Mouse (Mus musculus): Measurements from ENCODE around the gene Knop1. TPM values are rescaled to one million over a fixed set of nuclear protein-coding genes. Genes with fewer than 3 reads are reported as not detected.

Gene Knop1
- 135 and 144 TPM in 2 replicates for polyA plus RNA-seq (2015; fragmentation: Nextera tagmentation; extraction: Ambion mirVana)

DNA sequence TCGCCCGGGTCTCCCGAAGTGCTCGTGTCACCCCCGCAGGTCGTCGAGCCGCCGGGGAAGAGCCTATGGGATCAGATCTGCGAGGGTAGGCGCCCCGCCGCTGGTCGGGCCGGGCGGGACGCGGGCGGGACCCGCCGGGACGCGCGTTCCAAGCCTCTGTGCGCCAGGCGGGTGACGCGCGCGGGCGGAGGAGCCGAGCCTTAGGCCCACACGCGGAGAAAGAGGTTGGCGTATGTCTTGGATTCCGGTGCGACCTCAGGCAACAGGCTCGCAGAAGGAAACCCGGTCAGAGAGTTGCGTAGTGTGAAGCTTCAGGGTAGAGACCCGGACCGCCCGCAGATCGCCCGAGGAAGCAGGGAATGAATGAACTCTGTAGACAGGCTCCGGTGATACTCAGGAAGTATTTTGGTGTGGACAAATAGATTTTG lies at the start of gene Knop1:
Gene Knop1, minus strand, starts transcription at position 378 of the 428 bp plus-strand sequence.
- H3K4me1 ChIP-seq = peaks cover 17% of the 10 kb centered on the region
- peaks cover 26% of the 10 kb centered on the region for H3K36me3 ChIP-seq
- no peaks in the 10 kb centered on the region for H3K27me3 ChIP-seq
- H3K9me3 ChIP-seq = no peaks in the 10 kb centered on the region
- under 1% methylated on average over 46 of the region's 46 CpGs for WGBS
- peak within 1 kb of the TSS; percentile 83 for H3K9ac ChIP-seq
- ATAC-seq (ENCODE audit: insufficient number of reproducible peaks, insufficient read depth, low FRiP score, low TSS enrichment, low read depth) = peak; percentile 75
- peak within 1 kb of the TSS; percentile 86 for H3K4me3 ChIP-seq
- peak within 1 kb of the TSS; percentile 69; the same call in 1 of the 2 replicates for H3K27ac ChIP-seq
- peak within 1 kb of the TSS; percentile 82 for H3K4me2 ChIP-seq

GRCm38 (mm10) chr7:118904530-118904929 lies 48.5 kb upstream of the Knop1 start:
- ATAC-seq (ENCODE audit: insufficient number of reproducible peaks, insufficient read depth, low FRiP score, low TSS enrichment, low read depth) = no peak
- no peak overlapping the region for H3K4me2 ChIP-seq
- H3K36me3 ChIP-seq = no peaks in the 10 kb centered on the region
- H3K4me1 ChIP-seq = peaks cover 25% of the 10 kb centered on the region
- no peak overlapping the region for H3K4me3 ChIP-seq
- no peak overlapping the region for H3K27ac ChIP-seq
- H3K27me3 ChIP-seq = no peaks in the 10 kb centered on the region
- no peaks in the 10 kb centered on the region for H3K9me3 ChIP-seq
- WGBS = 79% methylated on average over 4 of the region's 4 CpGs
- H3K9ac ChIP-seq = no peak overlapping the region

GRCm38 (mm10) chr7:118903879-118904278 lies 47.8 kb upstream of the Knop1 start:
- WGBS = 85% methylated on average over 9 of the region's 9 CpGs
- no peak for ATAC-seq (ENCODE audit: insufficient number of reproducible peaks, insufficient read depth, low FRiP score, low TSS enrichment, low read depth)
- Histone ChIP-seq H3K9me3 (no peaks in the 10 kb centered on the region), H3K4me2 (no peak overlapping the region), H3K9ac (no peak overlapping the region), H3K4me1 (peaks cover 25% of the 10 kb centered on the region), H3K36me3 (no peaks in the 10 kb centered on the region), H3K4me3 (no peak overlapping the region), H3K27ac (peak overlapping the region; percentile 79), H3K27me3 (no peaks in the 10 kb centered on the region)

DNA sequence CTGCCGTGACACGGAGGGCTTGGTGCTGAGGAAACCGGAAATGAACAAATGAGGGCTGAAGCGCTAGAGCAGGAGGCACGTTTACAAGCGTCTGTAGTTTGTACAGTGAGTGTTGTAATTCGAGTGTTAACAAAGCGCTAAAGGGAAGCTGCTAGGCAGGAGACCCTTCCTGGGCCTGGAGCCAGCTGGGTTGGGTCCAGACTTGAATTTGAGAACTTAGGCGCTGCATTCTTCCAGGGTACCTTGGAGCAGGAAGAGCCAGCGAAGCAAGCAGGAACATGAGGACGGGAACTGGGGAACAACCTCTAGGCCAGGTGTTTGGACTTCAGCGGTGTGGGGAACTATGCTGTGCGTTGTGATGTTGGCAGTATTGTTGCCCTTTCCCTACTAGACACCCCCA lies 46.9 kb upstream of the Knop1 start:
- Histone ChIP-seq H3K4me2 (peak overlapping the region; percentile 38), H3K9me3 (no peaks in the 10 kb centered on the region), H3K4me3 (peak overlapping the region; percentile 2; the same call in 1 of the 2 replicates), H3K4me1 (peaks cover 25% of the 10 kb centered on the region), H3K27ac (peak overlapping the region; percentile 79), H3K27me3 (no peaks in the 10 kb centered on the region), H3K36me3 (no peaks in the 10 kb centered on the region), H3K9ac (no peak overlapping the region)
- 23% methylated on average over 13 of the region's 13 CpGs for WGBS
- peak; percentile 70 for ATAC-seq (ENCODE audit: insufficient number of reproducible peaks, insufficient read depth, low FRiP score, low TSS enrichment, low read depth)

DNA sequence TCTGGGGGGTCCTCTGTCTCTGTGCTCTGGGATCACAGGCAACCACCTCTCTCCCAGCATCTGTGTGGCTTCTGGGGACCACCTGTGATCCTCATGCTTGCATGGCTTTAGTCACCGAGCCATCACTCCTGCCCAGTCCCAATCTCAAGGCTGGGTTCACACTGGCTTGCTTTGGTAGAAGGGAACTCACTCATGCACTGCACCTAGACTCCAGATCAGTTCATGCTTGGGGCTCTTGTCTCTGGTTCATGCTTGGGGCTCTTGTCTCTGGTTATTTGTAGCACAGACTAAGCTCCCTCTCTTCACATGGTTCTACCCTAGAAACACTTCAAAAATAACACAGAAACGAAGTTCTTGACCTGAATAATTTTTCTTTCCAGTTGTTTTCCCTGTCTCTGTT lies 44.0 kb upstream of the Knop1 start:
- no peaks in the 10 kb centered on the region for H3K9me3 ChIP-seq
- no peak for ATAC-seq (ENCODE audit: insufficient number of reproducible peaks, insufficient read depth, low FRiP score, low TSS enrichment, low read depth)
- H3K4me1 ChIP-seq = peaks cover 40% of the 10 kb centered on the region
- H3K4me2 ChIP-seq = no peak overlapping the region
- H3K27me3 ChIP-seq = no peaks in the 10 kb centered on the region
- no peaks in the 10 kb centered on the region for H3K36me3 ChIP-seq
- WGBS = 72% methylated on average over 2 of the region's 2 CpGs
- no peak overlapping the region for H3K27ac ChIP-seq
- H3K9ac ChIP-seq = no peak overlapping the region
- H3K4me3 ChIP-seq = no peak overlapping the region

GRCm38 (mm10) chr7:118898063-118898462 lies 42.0 kb upstream of the Knop1 start:
- H3K9me3 ChIP-seq = no peaks in the 10 kb centered on the region

GRCm38 (mm10) chr7:118895469-118896450 lies 39.7 kb upstream of the Knop1 start:
- Histone ChIP-seq H3K4me3 (no peak overlapping the region), H3K27ac (peak overlapping the region; percentile 78), H3K27me3 (no peaks in the 10 kb centered on the region), H3K9me3 (no peaks in the 10 kb centered on the region), H3K4me1 (peaks cover 16% of the 10 kb centered on the region; the same call in 1 of the 2 replicates), H3K4me2 (no peak overlapping the region), H3K9ac (no peak overlapping the region), H3K36me3 (no peaks in the 10 kb centered on the region)
- WGBS = 38% methylated on average over 10 of the region's 10 CpGs
- 0 out of 2 replicates have a peak, but pooled peaks have one; percentile 52 for ATAC-seq (ENCODE audit: insufficient number of reproducible peaks, insufficient read depth, low FRiP score, low TSS enrichment, low read depth)

More at GRCm38 (mm10) chr7:118898063-118898462, 42.0 kb upstream of the Knop1 start:
- no peak overlapping the region for H3K4me2 ChIP-seq
- H3K27ac ChIP-seq = no peak overlapping the region
- no peaks in the 10 kb centered on the region for H3K27me3 ChIP-seq
- no peak for ATAC-seq (ENCODE audit: insufficient number of reproducible peaks, insufficient read depth, low FRiP score, low TSS enrichment, low read depth)
- H3K4me3 ChIP-seq = no peak overlapping the region
- peaks cover 24% of the 10 kb centered on the region for H3K4me1 ChIP-seq
- no peaks in the 10 kb centered on the region for H3K36me3 ChIP-seq
- no peak overlapping the region for H3K9ac ChIP-seq

DNA sequence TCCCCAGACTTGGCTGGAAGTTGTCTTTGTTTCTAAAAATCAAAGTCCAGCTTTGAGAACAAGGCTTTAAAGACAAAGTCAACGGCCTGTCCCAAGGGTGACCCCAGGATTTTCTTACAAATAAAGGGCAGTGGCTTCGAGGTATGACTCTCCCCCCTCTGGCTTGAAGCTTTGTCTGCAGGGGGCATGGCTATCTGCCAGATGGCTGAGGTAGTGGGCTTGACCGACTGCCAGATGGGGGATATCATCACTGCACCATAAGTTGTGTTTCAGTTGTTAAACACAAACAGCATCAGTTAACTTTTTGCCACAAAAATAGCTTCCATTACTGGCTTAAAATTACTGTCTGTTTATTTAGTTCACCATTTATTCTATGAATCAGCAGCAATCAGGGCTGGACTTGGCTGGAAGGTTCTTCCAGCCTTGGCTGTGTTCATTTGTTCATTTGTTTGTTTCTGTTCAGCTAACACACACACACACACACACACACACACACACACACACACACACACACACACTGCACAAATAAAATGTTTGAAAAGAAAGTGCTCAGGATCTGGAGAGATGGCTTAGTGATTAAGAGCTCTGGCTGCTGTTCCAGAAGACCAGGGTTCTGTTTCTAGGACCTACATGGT lies 33.1 kb upstream of the Knop1 start:
- H3K4me1 ChIP-seq = peaks cover 22% of the 10 kb centered on the region
- no peaks in the 10 kb centered on the region for H3K36me3 ChIP-seq
- peak overlapping the region; percentile 28 for H3K27ac ChIP-seq
- H3K9me3 ChIP-seq = no peaks in the 10 kb centered on the region; the same call in 1 of the 2 replicates
- H3K9ac ChIP-seq = no peak overlapping the region
- H3K27me3 ChIP-seq = no peaks in the 10 kb centered on the region
- 13% methylated on average over 3 of the region's 3 CpGs for WGBS
- H3K4me2 ChIP-seq = no peak overlapping the region
- H3K4me3 ChIP-seq = no peak overlapping the region
- ATAC-seq (ENCODE audit: insufficient number of reproducible peaks, insufficient read depth, low FRiP score, low TSS enrichment, low read depth) = no peak

- WGBS = 29% methylated on average over 6 of the region's 6 CpGs
- no peak for ATAC-seq (ENCODE audit: insufficient number of reproducible peaks, insufficient read depth, low FRiP score, low TSS enrichment, low read depth)
These were observed 31.4 kb upstream of the Knop1 start for GRCm38 (mm10) chr7:118887303-118888055.

GRCm38 (mm10) chr7:118884969-118885368 lies 28.9 kb upstream of the Knop1 start:
- Histone ChIP-seq H3K36me3 (no peaks in the 10 kb centered on the region), H3K4me3 (no peak overlapping the region), H3K9me3 (no peaks in the 10 kb centered on the region; the same call in 1 of the 2 replicates), H3K27me3 (no peaks in the 10 kb centered on the region), H3K4me2 (no peak overlapping the region), H3K4me1 (peaks cover 34% of the 10 kb centered on the region), H3K9ac (no peak overlapping the region), H3K27ac (no peak overlapping the region)
- ATAC-seq (ENCODE audit: insufficient number of reproducible peaks, insufficient read depth, low FRiP score, low TSS enrichment, low read depth) = no peak
- WGBS = 77% methylated on average over 4 of the region's 4 CpGs

More at GRCm38 (mm10) chr7:118887303-118888055, 31.4 kb upstream of the Knop1 start:
- Histone ChIP-seq H3K4me2 (no peak overlapping the region), H3K27ac (peak overlapping the region; percentile 0; the same call in 1 of the 2 replicates), H3K36me3 (no peaks in the 10 kb centered on the region), H3K4me1 (peaks cover 31% of the 10 kb centered on the region), H3K9me3 (no peaks in the 10 kb centered on the region; the same call in 1 of the 2 replicates), H3K9ac (no peak overlapping the region), H3K4me3 (no peak overlapping the region), H3K27me3 (no peaks in the 10 kb centered on the region)

- ATAC-seq (ENCODE audit: insufficient number of reproducible peaks, insufficient read depth, low FRiP score, low TSS enrichment, low read depth) = no peak
- Histone ChIP-seq H3K9me3 (no peaks in the 10 kb centered on the region; the same call in 1 of the 2 replicates), H3K27ac (peak overlapping the region; percentile 33; the same call in 1 of the 2 replicates), H3K27me3 (no peaks in the 10 kb centered on the region), H3K9ac (no peak overlapping the region), H3K36me3 (no peaks in the 10 kb centered on the region), H3K4me3 (no peak overlapping the region), H3K4me2 (no peak overlapping the region), H3K4me1 (peaks cover 33% of the 10 kb centered on the region)
- 63% methylated on average over 4 of the region's 4 CpGs for WGBS
These were observed 27.9 kb upstream of the Knop1 start for GRCm38 (mm10) chr7:118883957-118884356.

Data from embryonic facial prominence, embryonic 13.5 days (tissue).